Mouse (Mus musculus): ENCODE measurements at regions not wholly inside any gene's neighbourhood (a gene's known extent, or its start where the extent isn't known, plus 50 kb on each side); places are given as distances from the start of the nearest gene placed in this dataset.

GRCm38 (mm10) chr3:19408283-19408682 lies 220.2 kb downstream of the 1700064H15Rik start:
- no peak for TF ChIP-seq MYC (IDR thresholded peaks at IDR 0.05; ENCODE audit: low read depth, low read length)
- no peak for TF ChIP-seq POLR2A (IDR thresholded peaks at IDR 0.05; ENCODE audit: low read depth, low read length)
- TF ChIP-seq CTCF (conservative IDR thresholded peaks at IDR 0.05 in 1 of 2, IDR thresholded peaks at IDR 0.05 in 1 of 2; ENCODE audit: low read depth in 2 of 2, low read length in 2 of 2): no peak
- no peak for TF ChIP-seq RCOR1 (conservative IDR thresholded peaks at IDR 0.05; ENCODE audit: low read depth, low read length)
- TF ChIP-seq CHD2 (IDR thresholded peaks at IDR 0.05; ENCODE audit: low read length): no peak
- TF ChIP-seq MXI1 (IDR thresholded peaks at IDR 0.05; ENCODE audit: low read depth, low read length): no peak
- TF ChIP-seq ZNF384 (IDR thresholded peaks at IDR 0.05; ENCODE audit: low read depth, low read length): no peak
- no peak for TF ChIP-seq SIN3A (IDR thresholded peaks at IDR 0.05; ENCODE audit: low read length)
- TF ChIP-seq NRF1 (IDR thresholded peaks at IDR 0.05; ENCODE audit: low read depth, low read length): no peak
- TF ChIP-seq ZKSCAN1 (IDR thresholded peaks at IDR 0.05; ENCODE audit: borderline replicate concordance, low read depth, low read length): no peak
